Mouse (Mus musculus) left cerebral cortex, adult 9 months (tissue): Measurements from ENCODE around the gene Abhd4.

ENCODE experiments used
- DNase-seq, 2 experiments: peaks; one replicate each; pipeline ENCODE4 v3.0.0; 2022; ENCODE audit warnings: low spot score in 2 of 2

The Abhd4 gene

DNA sequence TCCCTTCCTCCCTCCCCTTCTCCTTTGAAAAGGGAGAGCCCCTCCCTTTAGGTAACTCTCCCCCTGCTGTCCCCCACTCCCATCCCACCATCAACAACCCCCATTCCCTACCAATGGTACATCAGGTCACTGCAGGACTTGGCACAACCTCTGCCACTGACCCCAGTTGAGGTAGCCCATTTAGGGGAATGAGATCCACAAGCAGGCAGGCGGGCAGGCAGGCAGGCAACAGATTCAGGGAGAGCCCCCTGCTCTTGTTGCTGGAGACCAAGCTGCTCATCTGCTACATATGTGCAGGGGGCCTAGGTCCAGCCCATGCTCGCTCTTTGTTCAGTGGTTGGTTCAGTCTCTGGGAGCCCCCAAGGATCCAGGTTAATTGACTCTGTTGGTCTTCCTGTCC lies 22.5 kb downstream of the Abhd4 start:
- DNase-seq: no peak

GRCm38 (mm10) chr14:54284839-54285238 lies 30.9 kb downstream of the Abhd4 start, which contains the start of gene Olfr49:
TSS of gene Olfr49 (minus strand) at chr14:54284939.
- DNase-seq: no peak

GRCm38 (mm10) chr14:54300136-54300535 lies 46.1 kb downstream of the Abhd4 start:
- DNase-seq: no peak

GRCm38 (mm10) chr14:54300676-54301075 lies 46.7 kb downstream of the Abhd4 start:
- DNase-seq: no peak

DNA sequence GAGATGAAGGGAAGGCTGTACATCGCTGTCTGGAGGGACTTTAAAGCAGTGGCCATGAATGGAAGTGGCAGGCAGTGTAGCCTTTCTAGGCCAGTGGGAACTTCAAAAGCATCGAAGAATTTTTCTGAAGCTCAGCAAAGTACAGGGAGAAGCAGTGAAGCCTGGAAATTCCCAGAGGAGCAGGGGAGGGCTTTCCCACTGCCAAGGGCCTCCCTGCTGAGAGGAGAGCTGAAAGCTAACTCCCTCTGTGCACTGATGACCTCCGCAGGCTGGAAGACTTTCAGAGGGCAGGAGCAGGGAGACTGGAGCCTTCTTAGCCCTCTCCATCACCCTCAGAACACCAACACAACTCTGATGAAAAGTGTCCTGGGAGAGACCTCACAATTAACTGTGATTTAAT lies 57.8 kb downstream of the Abhd4 start:
- no peak for DNase-seq
